Mouse (Mus musculus) hindbrain, embryonic 16.5 days (tissue): ENCODE results near the gene Ctu1. TPM values are rescaled to one million over a fixed set of nuclear protein-coding genes. Genes with fewer than 3 reads are reported as not detected.

Source experiments
- ATAC-seq: fragments of 200-750 bp; cut with Nextera tagmentation; 2 replicates; pipeline ENCODE4 v1.8.0; 2017; ENCODE audit warnings: moderate TSS enrichment, moderate library complexity
- H3K27ac ChIP-seq: fragments of 300-500 bp; sonication (generic); 2 replicates; pipeline ENCODE4 v1.5.1; 2014; ENCODE audit warnings: low read depth, mild to moderate bottlenecking, control low read depth, low read length, moderate library complexity
- H3K27me3 ChIP-seq: fragments of 300-500 bp; sonication (generic); replicated peaks from 2 replicates; pipeline ENCODE4 v1.6.1; 2014; ENCODE audit warnings: low read length; ENCODE audit not compliant: control insufficient read depth, insufficient read depth
- H3K36me3 ChIP-seq: fragments of 300-500 bp; sonication (generic); 2 replicates; pipeline ENCODE4 v1.6.1; 2014; ENCODE audit warnings: mild to moderate bottlenecking, low read length, moderate library complexity, mixed read lengths; ENCODE audit not compliant: control insufficient read depth, insufficient read depth
- H3K4me1 ChIP-seq: fragments of 300-500 bp; sonication (generic); 2 replicates; pipeline ENCODE4 v1.6.1; 2014; ENCODE audit warnings: low read depth, low read length; ENCODE audit not compliant: control insufficient read depth, insufficient read depth
- H3K4me2 ChIP-seq: fragments of 300-500 bp; sonication (generic); 2 replicates; pipeline ENCODE4 v1.6.1; 2014; ENCODE audit warnings: mild to moderate bottlenecking, low read length, control low read depth, moderate library complexity
- H3K4me3 ChIP-seq: fragments of 300-500 bp; sonication (generic); 2 replicates; pipeline ENCODE4 v1.5.1; 2014; ENCODE audit warnings: mild to moderate bottlenecking, low read length, control low read depth, moderate library complexity
- H3K9ac ChIP-seq: fragments of 300-500 bp; sonication (generic); 2 replicates; pipeline ENCODE4 v1.6.1; 2014; ENCODE audit warnings: low read depth, mild to moderate bottlenecking, control low read depth, low read length, moderate library complexity
- H3K9me3 ChIP-seq: fragments of 300-500 bp; sonication (generic); 2 replicates; pipeline ENCODE4 v1.6.1; 2014; ENCODE audit warnings: mild to moderate bottlenecking, low read length, moderate library complexity; ENCODE audit not compliant: control insufficient read depth
- WGBS: fragments of 180-500 bp; shearing (Covaris S2); extraction: QIAGEN DNeasy Blood & Tissue Kit; methylation state at CpG from one replicate; pipeline ENCODE4 v1.1.7; 2014; 5-methylcytosine and 5-hydroxymethylcytosine counted together
- polyA plus RNA-seq: library from polyadenylated mRNA; unstranded; fragments of >200 nt; fragmentation: Nextera tagmentation; extraction: Ambion mirVana; gene quantifications from 2 replicates; pipeline ENCODE4 v1.2.1, GENCODE M21; 2015

The Ctu1 gene
- polyA plus RNA-seq, 1 experiment from 2014 or later: 20.6 TPM

DNA sequence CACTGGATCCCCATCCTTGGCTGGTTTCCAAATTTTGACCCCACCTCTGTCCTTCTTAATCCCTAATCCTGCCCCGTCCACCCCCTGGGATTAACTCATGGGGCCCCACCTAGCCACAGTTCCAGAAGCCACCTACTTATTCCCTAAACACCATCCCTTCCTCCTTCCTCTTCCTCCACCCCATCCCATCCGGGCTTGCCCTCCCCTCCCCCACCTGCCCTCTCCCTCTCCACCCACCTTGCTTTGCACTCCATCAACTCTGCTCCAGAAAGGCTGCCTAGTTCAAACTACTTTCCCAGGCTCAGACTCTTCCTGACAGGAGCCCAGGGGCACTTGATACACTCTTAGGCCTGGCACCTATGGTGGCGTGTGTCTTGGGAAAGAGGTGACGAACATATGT, 40.5 kb downstream of the Ctu1 start, which contains the start of gene Klk13:
Gene Klk13 (plus strand): TSS at position 301 of the 400 bp plus-strand sequence.
- H3K27ac ChIP-seq: no peak within 1 kb of the TSS
- no peak within 1 kb of the TSS for H3K9ac ChIP-seq
- H3K4me3 ChIP-seq: no peak within 1 kb of the TSS
- ATAC-seq: no peak
- H3K36me3 ChIP-seq: no peaks in the 10 kb centered on the region
- no peaks in the 10 kb centered on the region for H3K9me3 ChIP-seq
- H3K4me2 ChIP-seq: no peak within 1 kb of the TSS
- 69% methylated on average over 4 of the region's 4 CpGs for WGBS
- 0 out of 2 replicates have a peak, but pooled peaks cover 2% of the 10 kb centered on the region for H3K27me3 ChIP-seq
- H3K4me1 ChIP-seq: no peaks in the 10 kb centered on the region

DNA sequence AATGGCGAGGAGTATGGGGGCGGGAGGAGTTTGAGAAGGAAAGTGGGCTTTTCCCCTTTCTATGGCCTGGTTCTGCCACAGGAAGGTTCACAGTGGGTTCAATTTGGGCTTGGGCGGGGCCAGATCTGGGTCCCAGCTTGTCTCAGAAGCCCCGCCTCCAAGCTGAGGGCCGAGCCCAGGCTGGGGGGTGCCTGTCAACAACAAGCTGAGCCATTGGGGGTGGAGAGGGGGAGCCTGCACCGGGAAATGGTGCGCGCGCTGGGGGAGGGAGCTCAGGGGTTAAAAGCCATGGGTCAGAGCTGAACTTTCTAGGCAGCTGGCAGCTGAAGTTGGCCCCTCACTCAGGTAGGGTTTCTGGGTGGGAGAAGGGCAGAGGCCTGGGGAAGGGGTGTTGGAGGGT, 41.1 kb downstream of the Ctu1 start:
- Histone ChIP-seq H3K4me3 (no peak overlapping the region), H3K36me3 (no peaks in the 10 kb centered on the region), H3K27me3 (0 out of 2 replicates have a peak, but pooled peaks cover 2% of the 10 kb centered on the region), H3K4me2 (no peak overlapping the region), H3K27ac (no peak overlapping the region), H3K4me1 (no peaks in the 10 kb centered on the region), H3K9me3 (no peaks in the 10 kb centered on the region), H3K9ac (no peak overlapping the region)
- 6% methylated on average over 9 of the region's 9 CpGs for WGBS
- ATAC-seq: no peak

DNA sequence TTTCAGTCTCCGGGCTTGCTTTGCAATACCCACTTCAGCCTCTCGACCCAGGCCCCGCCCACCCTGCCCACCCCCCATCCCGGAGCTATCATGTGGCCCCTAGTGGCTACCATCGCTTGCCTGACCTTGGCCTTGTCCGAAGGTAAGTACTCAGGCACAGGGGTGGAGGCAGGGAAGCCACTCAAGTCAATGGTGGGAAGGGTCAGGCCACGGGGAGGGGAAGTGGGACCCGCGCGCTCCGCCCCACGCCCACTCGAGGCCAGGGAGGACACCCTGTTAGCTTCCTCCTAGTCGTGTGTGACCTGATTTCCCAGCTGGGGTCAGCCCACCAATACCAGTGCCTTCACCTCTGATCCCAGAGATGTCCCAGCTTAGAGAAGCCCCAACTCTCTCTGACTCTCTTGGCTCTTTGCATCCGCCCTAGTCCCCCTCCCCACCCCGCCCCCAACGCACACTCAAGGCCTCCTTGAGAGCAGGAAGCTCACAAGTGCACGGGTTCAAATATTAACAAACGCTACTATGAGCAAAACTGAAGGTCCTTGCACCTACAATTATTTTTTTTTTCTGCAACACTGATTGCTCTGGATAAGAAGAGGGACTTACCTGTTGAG, 42.0 kb downstream of the Ctu1 start:
- ATAC-seq: no peak
- WGBS: 6% methylated on average over 19 of the region's 19 CpGs
- no peaks in the 10 kb centered on the region for H3K9me3 ChIP-seq
- no peaks in the 10 kb centered on the region for H3K36me3 ChIP-seq
- 0 out of 2 replicates have a peak, but pooled peaks cover 2% of the 10 kb centered on the region for H3K27me3 ChIP-seq
- no peak overlapping the region for H3K9ac ChIP-seq
- H3K4me2 ChIP-seq: 0 out of 2 replicates have a peak overlapping the region, but pooled peaks have one; percentile 5
- no peaks in the 10 kb centered on the region for H3K4me1 ChIP-seq
- no peak overlapping the region for H3K4me3 ChIP-seq
- H3K27ac ChIP-seq: no peak overlapping the region

Other genes with a start within 250 kb of the Ctu1 start
- gene Lim2, start 244.3 kb upstream of the Ctu1 start, polyA plus RNA-seq: not detected in 2 replicates
- 0.45 TPM in 2 replicates for gene Nkg7, start 234.9 kb upstream of the Ctu1 start, polyA plus RNA-seq
- gene Cldnd2, start 231.2 kb upstream of the Ctu1 start, polyA plus RNA-seq: not detected in 2 replicates
- 140 and 142 TPM in 2 replicates for gene Etfb, start 227.9 kb upstream of the Ctu1 start, polyA plus RNA-seq
- 0.49 TPM in 1 of 2 replicates, not detected in the other for gene Gm45233, start 227.9 kb upstream of the Ctu1 start, polyA plus RNA-seq
- 20.4 and 26.1 TPM in 2 replicates for gene Vsig10l, start 208.9 kb upstream of the Ctu1 start, polyA plus RNA-seq
- gene Iglon5, start 181.9 kb upstream of the Ctu1 start, polyA plus RNA-seq: 9.7 and 12.0 TPM in 2 replicates
- 0.07 and 0.11 TPM in 2 replicates for gene 4931406B18Rik, start 166.1 kb upstream of the Ctu1 start, polyA plus RNA-seq
- gene Cd33, start 127.6 kb upstream of the Ctu1 start, polyA plus RNA-seq: 1.3 and 1.9 TPM in 2 replicates
- 6.9 and 7.9 TPM in 2 replicates for gene Zfp658, start 109.8 kb upstream of the Ctu1 start, polyA plus RNA-seq
- 14.4 and 16.2 TPM in 2 replicates for gene Zfp719, start 92.4 kb upstream of the Ctu1 start, polyA plus RNA-seq
- 0.45 and 0.46 TPM in 2 replicates for gene Zfp819, start 64.8 kb upstream of the Ctu1 start, polyA plus RNA-seq
- gene Ceacam18, start 37.3 kb upstream of the Ctu1 start, polyA plus RNA-seq: 0.10 TPM in 1 of 2 replicates, not detected in the other
- gene Siglece, start 11.9 kb upstream of the Ctu1 start, polyA plus RNA-seq: 0.31 and 0.41 TPM in 2 replicates
- not detected in 2 replicates for gene Klk14, start 18.4 kb downstream of the Ctu1 start, polyA plus RNA-seq
- 0.16 TPM in 2 replicates for gene Klk13, start 40.6 kb downstream of the Ctu1 start, polyA plus RNA-seq
- gene Klk12, start 96.9 kb downstream of the Ctu1 start, polyA plus RNA-seq: not detected in 2 replicates
- gene Klk11, start 102.6 kb downstream of the Ctu1 start, polyA plus RNA-seq: 0.20 TPM in 1 of 2 replicates, not detected in the other
- 0.21 and 0.30 TPM in 2 replicates for gene Klk10, start 109.0 kb downstream of the Ctu1 start, polyA plus RNA-seq
- gene Klk9, start 119.9 kb downstream of the Ctu1 start, polyA plus RNA-seq: 0.10 and 0.31 TPM in 2 replicates
- gene Klk8, start 125.6 kb downstream of the Ctu1 start, polyA plus RNA-seq: 11.3 and 13.3 TPM in 2 replicates
- not detected in 2 replicates for gene Klk7, start 139.3 kb downstream of the Ctu1 start, polyA plus RNA-seq
- gene Klk6, start 152.5 kb downstream of the Ctu1 start, polyA plus RNA-seq: not detected in 2 replicates
- gene Klk5, start 170.0 kb downstream of the Ctu1 start, polyA plus RNA-seq: not detected in 2 replicates
- 4.4 and 4.5 TPM in 2 replicates for gene Klk4, start 209.1 kb downstream of the Ctu1 start, polyA plus RNA-seq